Comparison of ENCODE assay signal across 19 mouse cellular contexts in genomic region chr1:89717100-89717499, GRCm38 (mm10).
DNase-seq lines count a peak whose midpoint lies in the region; ATAC-seq and TF ChIP-seq lines count a peak whose summit lies in the region.
"Had no signal": no experiment of that assay in that cellular context is flagged by ENCODE, and none has a peak within 500 bp of the region (broad histone marks: within the 10 kb centered on the region; RNA-seq: fewer than 3 reads in every experiment).

No protein-coding gene starts in this region.

- H3K4me3 ChIP-seq in heart, postnatal 0 days (ENCODE audit: low read depth, low read length): no peak overlapping the region
- H3K4me3 ChIP-seq in lung, postnatal 0 days (ENCODE audit: low read depth, low read length): no peak overlapping the region
- H3K4me3 ChIP-seq: embryonic facial prominence, embryonic 12.5 days; forebrain, embryonic 12.5 days; heart, adult 2 months; hindbrain, embryonic 15.5 days had no signal

- no peaks in the 10 kb centered on the region for H3K36me3 ChIP-seq in heart, postnatal 0 days (replicated peaks; ENCODE audit: control insufficient read depth, insufficient read depth, low read length)
- no peaks in the 10 kb centered on the region for H3K36me3 ChIP-seq in lung, postnatal 0 days (ENCODE audit: insufficient read depth, low read length)
- H3K36me3 ChIP-seq: embryonic facial prominence, embryonic 12.5 days; hindbrain, embryonic 15.5 days had no signal

- no peak overlapping the region for H3K27ac ChIP-seq in heart, postnatal 0 days (ENCODE audit: low read depth)
- no peak overlapping the region for H3K27ac ChIP-seq in lung, postnatal 0 days (ENCODE audit: low read length)
- H3K27ac ChIP-seq: embryonic facial prominence, embryonic 12.5 days; forebrain, embryonic 12.5 days; heart, adult 2 months; hindbrain, embryonic 15.5 days had no signal

- H3K27me3 ChIP-seq in heart, postnatal 0 days (ENCODE audit: control insufficient read depth, insufficient read depth, low read length): no peaks in the 10 kb centered on the region
- no peaks in the 10 kb centered on the region for H3K27me3 ChIP-seq in lung, postnatal 0 days (replicated peaks; ENCODE audit: insufficient read depth, low read length)
- H3K27me3 ChIP-seq: CH12.LX; embryonic facial prominence, embryonic 12.5 days; hindbrain, embryonic 15.5 days; Patski had no signal

- H3K9me3 ChIP-seq in heart, postnatal 0 days (replicated peaks; ENCODE audit: control insufficient read depth, low read length): no peaks in the 10 kb centered on the region
- no peaks in the 10 kb centered on the region for H3K9me3 ChIP-seq in lung, postnatal 0 days (ENCODE audit: low read length)
- H3K9me3 ChIP-seq: embryonic facial prominence, embryonic 12.5 days; forebrain, embryonic 12.5 days; hindbrain, embryonic 15.5 days had no signal

- DNase-seq in heart, postnatal 0 days (ENCODE audit: low spot score): no peak
- no peak for DNase-seq in heart, postnatal 4 days
- DNase-seq in lung, postnatal 0 days (ENCODE audit: low spot score): peak; percentile 69
- DNase-seq in lung, postnatal 36 days: peak; percentile 63
- DNase-seq in urinary bladder, postnatal 25 days (ENCODE audit: low spot score): no peak
- DNase-seq in layer of hippocampus, postnatal 10 days (ENCODE audit: low spot score in 2 of 2): no peak
- DNase-seq: adrenal gland, postnatal 14 days; cerebellum, adult 11-12 months; cerebellum, adult 9-10 months; cerebellum, postnatal 25 days; forebrain, postnatal 0 days; gastrocnemius, postnatal 14 days; heart, adult 2 months had no signal

- no peak for TF ChIP-seq EP300 in heart, postnatal 0 days (IDR thresholded peaks at IDR 0.05; ENCODE audit: low read depth)
- peak; percentile 88 for TF ChIP-seq EP300 in lung, postnatal 0 days (IDR thresholded peaks at IDR 0.05)

- peak; percentile 14; the same call in 1 of the 2 replicates for ATAC-seq in heart, postnatal 0 days (ENCODE audit: insufficient read depth, low read depth)
- peak; percentile 50 for ATAC-seq in lung, postnatal 0 days
- ATAC-seq: activated CD4-positive, CD25-positive, alpha-beta regulatory T cell, adult 4 months; Patski had no signal

- WGBS in heart, postnatal 0 days: 54% methylated on average over 4 of the region's 4 CpGs
- WGBS in lung, postnatal 0 days: 67% methylated on average over 4 of the region's 4 CpGs

- H3K4me1 ChIP-seq in heart, postnatal 0 days (ENCODE audit: control insufficient read depth, insufficient read depth): peaks cover 25% of the 10 kb centered on the region
- 0 out of 2 replicates have a peak, but pooled peaks cover 8% of the 10 kb centered on the region for H3K4me1 ChIP-seq in lung, postnatal 0 days (ENCODE audit: insufficient read depth, low read depth, low read length)

- TF ChIP-seq CTCF in heart, postnatal 0 days (IDR thresholded peaks at IDR 0.05; ENCODE audit: low read depth): no peak
- TF ChIP-seq CTCF in lung, postnatal 0 days (IDR thresholded peaks at IDR 0.05): no peak

- no peak overlapping the region for H3K9ac ChIP-seq in heart, postnatal 0 days (replicated peaks; ENCODE audit: low read depth, low read length)
- H3K9ac ChIP-seq in lung, postnatal 0 days (replicated peaks; ENCODE audit: low read depth): no peak overlapping the region
- H3K9ac ChIP-seq: embryonic facial prominence, embryonic 12.5 days; forebrain, embryonic 12.5 days; forebrain, postnatal 0 days; hindbrain, embryonic 15.5 days had no signal

- no peak overlapping the region for H3K4me2 ChIP-seq in heart, postnatal 0 days (ENCODE audit: low read depth, low read length)
- H3K4me2 ChIP-seq in lung, postnatal 0 days (replicated peaks; ENCODE audit: low read depth, low read length): no peak overlapping the region
- H3K4me2 ChIP-seq: embryonic facial prominence, embryonic 12.5 days; forebrain, embryonic 12.5 days; hindbrain, embryonic 15.5 days had no signal

Comparison
In these comparisons a context has a peak if more than half of its experiments do, and no peak if none do; other contexts are left out.
1. DNase-seq: peak in lung, postnatal 0 days (single experiment) and lung, postnatal 36 days (single experiment); none in heart, postnatal 0 days (single experiment), heart, postnatal 4 days (single experiment), urinary bladder, postnatal 25 days (single experiment) and layer of hippocampus, postnatal 10 days (0 of 2).